Mouse (Mus musculus) spleen, postnatal 36 days (tissue): Measurements from ENCODE around the gene Runx1.

Experiments used
- DNase-seq, 2 experiments: peaks; one replicate each; pipeline ENCODE4 v3.0.0; 2022; ENCODE audit warnings: low spot score in 2 of 2, mixed read lengths in 1 of 2

Runx1 gene

GRCm38 (mm10) chr16:92826683-92827082 lies 734 bp upstream of the Runx1 start:
- DNase-seq = no peak

GRCm38 (mm10) chr16:92825204-92825843 lies 625 bp downstream of the Runx1 start:
- peak; percentile 37 to 40 for DNase-seq

- no peak for DNase-seq
Observed at GRCm38 (mm10) chr16:92824723-92825203, 1.2 kb downstream of the Runx1 start.

GRCm38 (mm10) chr16:92824003-92824722 lies 1.8 kb downstream of the Runx1 start:
- no peak for DNase-seq

GRCm38 (mm10) chr16:92823381-92823862 lies 2.5 kb downstream of the Runx1 start:
- DNase-seq = no peak

- DNase-seq = no peak
Observed at GRCm38 (mm10) chr16:92822676-92823075, 3.3 kb downstream of the Runx1 start.

- DNase-seq = peak; percentile 62 to 74
Observed at GRCm38 (mm10) chr16:92821938-92822629, 3.9 kb downstream of the Runx1 start.

GRCm38 (mm10) chr16:92821596-92821937 lies 4.4 kb downstream of the Runx1 start:
- no peak for DNase-seq

GRCm38 (mm10) chr16:92820451-92820850 lies 5.5 kb downstream of the Runx1 start:
- no peak for DNase-seq

GRCm38 (mm10) chr16:92818480-92819269 lies 7.3 kb downstream of the Runx1 start:
- DNase-seq = peak in 1 of 2 experiments; percentile 30

- no peak for DNase-seq
Observed at GRCm38 (mm10) chr16:92816092-92816491, 9.9 kb downstream of the Runx1 start.

GRCm38 (mm10) chr16:92815195-92815527 lies 10.8 kb downstream of the Runx1 start:
- DNase-seq = no peak

GRCm38 (mm10) chr16:92814366-92815194 lies 11.4 kb downstream of the Runx1 start:
- DNase-seq = no peak

- DNase-seq = no peak
Observed at GRCm38 (mm10) chr16:92812405-92812804, 13.5 kb downstream of the Runx1 start.

- DNase-seq = no peak
Observed at GRCm38 (mm10) chr16:92810568-92811240, 15.2 kb downstream of the Runx1 start.

- DNase-seq = no peak
Observed at GRCm38 (mm10) chr16:92807772-92808171, 18.2 kb downstream of the Runx1 start.

- DNase-seq = no peak
Observed at GRCm38 (mm10) chr16:92803076-92803580, 22.8 kb downstream of the Runx1 start.

GRCm38 (mm10) chr16:92801567-92801966 lies 24.4 kb downstream of the Runx1 start:
- DNase-seq = peak; percentile 84 to 87

- peak; percentile 22 to 50 for DNase-seq
Observed at GRCm38 (mm10) chr16:92800845-92801244, 25.1 kb downstream of the Runx1 start.

GRCm38 (mm10) chr16:92799940-92800339 lies 26.0 kb downstream of the Runx1 start:
- DNase-seq = no peak
